Mouse (Mus musculus): ENCODE results near the gene Pop5. TPM values are rescaled to one million over a fixed set of nuclear protein-coding genes. Genes with fewer than 3 reads are reported as not detected.

Pop5 gene
- total and polyA plus RNA-seq, 3 experiments, result 32.2 to 38.1 (median 36.2) TPM

GRCm38 (mm10) chr5:115240191-115240590 is 4.6 kb downstream of the Pop5 start:
- TF ChIP-seq CTCF (IDR thresholded peaks at IDR 0.05), result no peak
- TF ChIP-seq EP300 (IDR thresholded peaks at IDR 0.05; ENCODE audit: insufficient read depth, low read depth, low read length), result no peak
- no peak for TF ChIP-seq POLR2A (IDR thresholded peaks at IDR 0.05; ENCODE audit: insufficient read depth, low read depth, low read length)
- intact Hi-C loops (cut with DNase I), result loop anchor here (2.0 kb wide), 1 partner anchor 33 kb away; the partner anchor contains the start of gene Rnf10
- no peaks in the 10 kb centered on the region for H3K79me2 ChIP-seq (replicated peaks; ENCODE audit: control insufficient read depth, insufficient read depth, low read length)
- no peak overlapping the region for H3K27ac ChIP-seq
- peak in 1 of 2 experiments; percentile 16 for DNase-seq
- 63% methylated on average over 11 of the region's 11 CpGs for WGBS
- no peak overlapping the region for H3K4me3 ChIP-seq
- H3K9ac ChIP-seq (ENCODE audit: low read depth, low read length), result no peak overlapping the region
- H3K4me1 ChIP-seq (ENCODE audit: control insufficient read depth, insufficient read depth, low read length), result peaks cover 3% of the 10 kb centered on the region; the same call in 1 of the 2 replicates
- no peaks in the 10 kb centered on the region; the same call in 1 of the 2 replicates for H3K36me3 ChIP-seq (ENCODE audit: control insufficient read depth, insufficient read depth, low read length)
- H3K27me3 ChIP-seq (ENCODE audit: control insufficient read depth, insufficient read depth, low read length), result no peaks in the 10 kb centered on the region

- WGBS, result 66% methylated on average over 1 of the region's 1 CpGs
- Histone ChIP-seq H3K4me3 (no peak overlapping the region), H3K9ac (ENCODE audit: low read depth, low read length) (no peak overlapping the region), H3K4me1 (ENCODE audit: control insufficient read depth, insufficient read depth, low read length) (peaks cover under 1% of the 10 kb centered on the region; the same call in 1 of the 2 replicates), H3K27ac (no peak overlapping the region), H3K79me2 (replicated peaks; ENCODE audit: control insufficient read depth, insufficient read depth, low read length) (peaks cover 10% of the 10 kb centered on the region), H3K36me3 (ENCODE audit: control insufficient read depth, insufficient read depth, low read length) (peaks cover 3% of the 10 kb centered on the region), H3K27me3 (ENCODE audit: control insufficient read depth, insufficient read depth, low read length) (no peaks in the 10 kb centered on the region)
- intact Hi-C loops (cut with DNase I), result no loop called here
- no peak for TF ChIP-seq POLR2A (IDR thresholded peaks at IDR 0.05; ENCODE audit: insufficient read depth, low read depth, low read length)
- no peak for DNase-seq
Measured at GRCm38 (mm10) chr5:115255472-115255871, 19.8 kb downstream of the Pop5 start.

- TF ChIP-seq POLR2A (IDR thresholded peaks at IDR 0.05; ENCODE audit: insufficient read depth, low read depth, low read length) (no peak), CTCF (IDR thresholded peaks at IDR 0.05) (no peak), EP300 (IDR thresholded peaks at IDR 0.05; ENCODE audit: insufficient read depth, low read depth, low read length) (no peak)
- Histone ChIP-seq H3K27ac (no peak overlapping the region), H3K4me1 (ENCODE audit: control insufficient read depth, insufficient read depth, low read length) (peaks cover 1% of the 10 kb centered on the region; the same call in 1 of the 2 replicates), H3K4me3 (no peak overlapping the region), H3K79me2 (replicated peaks; ENCODE audit: control insufficient read depth, insufficient read depth, low read length) (peaks cover 10% of the 10 kb centered on the region), H3K36me3 (ENCODE audit: control insufficient read depth, insufficient read depth, low read length) (peaks cover 3% of the 10 kb centered on the region), H3K9ac (ENCODE audit: low read depth, low read length) (no peak overlapping the region), H3K27me3 (ENCODE audit: control insufficient read depth, insufficient read depth, low read length) (no peaks in the 10 kb centered on the region)
- DNase-seq, result no peak
- 88% methylated on average over 10 of the region's 10 CpGs for WGBS
- intact Hi-C loops (cut with DNase I), result no loop called here
Measured at GRCm38 (mm10) chr5:115256909-115257546, 21.4 kb downstream of the Pop5 start.

- intact Hi-C loops (cut with DNase I), result no loop called here
- peak in 1 of 2 experiments; percentile 30 for DNase-seq
- WGBS, result 63% methylated on average over 6 of the region's 6 CpGs
Measured at GRCm38 (mm10) chr5:115260356-115260755, 24.7 kb downstream of the Pop5 start.

GRCm38 (mm10) chr5:115261141-115261540 is 25.5 kb downstream of the Pop5 start:
- TF ChIP-seq CTCF (IDR thresholded peaks at IDR 0.05) (no peak), POLR2A (IDR thresholded peaks at IDR 0.05; ENCODE audit: insufficient read depth, low read depth, low read length) (no peak), EP300 (IDR thresholded peaks at IDR 0.05; ENCODE audit: insufficient read depth, low read depth, low read length) (no peak)
- no peak for DNase-seq
- Histone ChIP-seq H3K27ac (peak overlapping the region; percentile 11; the same call in 1 of the 2 replicates), H3K4me1 (ENCODE audit: control insufficient read depth, insufficient read depth, low read length) (peaks cover 9% of the 10 kb centered on the region), H3K27me3 (ENCODE audit: control insufficient read depth, insufficient read depth, low read length) (no peaks in the 10 kb centered on the region), H3K79me2 (replicated peaks; ENCODE audit: control insufficient read depth, insufficient read depth, low read length) (peaks cover 14% of the 10 kb centered on the region), H3K36me3 (ENCODE audit: control insufficient read depth, insufficient read depth, low read length) (peaks cover 3% of the 10 kb centered on the region; the same call in 1 of the 2 replicates), H3K9ac (ENCODE audit: low read depth, low read length) (no peak overlapping the region), H3K4me3 (no peak overlapping the region)
- intact Hi-C loops (cut with DNase I), result no loop called here
- WGBS, result 58% methylated on average over 8 of the region's 8 CpGs

More at GRCm38 (mm10) chr5:115260356-115260755, 24.7 kb downstream of the Pop5 start:
- Histone ChIP-seq H3K36me3 (ENCODE audit: control insufficient read depth, insufficient read depth, low read length) (peaks cover 3% of the 10 kb centered on the region), H3K27me3 (ENCODE audit: control insufficient read depth, insufficient read depth, low read length) (no peaks in the 10 kb centered on the region), H3K4me3 (no peak overlapping the region), H3K9ac (ENCODE audit: low read depth, low read length) (no peak overlapping the region), H3K79me2 (replicated peaks; ENCODE audit: control insufficient read depth, insufficient read depth, low read length) (peaks cover 14% of the 10 kb centered on the region), H3K4me1 (ENCODE audit: control insufficient read depth, insufficient read depth, low read length) (peaks cover 5% of the 10 kb centered on the region), H3K27ac (no peak overlapping the region)
- TF ChIP-seq CTCF (IDR thresholded peaks at IDR 0.05) (no peak), EP300 (IDR thresholded peaks at IDR 0.05; ENCODE audit: insufficient read depth, low read depth, low read length) (no peak), POLR2A (IDR thresholded peaks at IDR 0.05; ENCODE audit: insufficient read depth, low read depth, low read length) (no peak)

GRCm38 (mm10) chr5:115261880-115262279 is 26.2 kb downstream of the Pop5 start:
- 58% methylated on average over 1 of the region's 1 CpGs for WGBS
- peaks cover 3% of the 10 kb centered on the region; the same call in 1 of the 2 replicates for H3K36me3 ChIP-seq (ENCODE audit: control insufficient read depth, insufficient read depth, low read length)
- intact Hi-C loops (cut with DNase I), result no loop called here
- peaks cover 14% of the 10 kb centered on the region for H3K4me1 ChIP-seq (ENCODE audit: control insufficient read depth, insufficient read depth, low read length)
- no peak overlapping the region for H3K4me3 ChIP-seq
- H3K27ac ChIP-seq, result no peak overlapping the region
- no peaks in the 10 kb centered on the region for H3K27me3 ChIP-seq (ENCODE audit: control insufficient read depth, insufficient read depth, low read length)
- no peak overlapping the region for H3K9ac ChIP-seq (ENCODE audit: low read depth, low read length)
- peaks cover 14% of the 10 kb centered on the region for H3K79me2 ChIP-seq (replicated peaks; ENCODE audit: control insufficient read depth, insufficient read depth, low read length)
- no peak for DNase-seq
- TF ChIP-seq EP300 (IDR thresholded peaks at IDR 0.05; ENCODE audit: insufficient read depth, low read depth, low read length), result no peak
- TF ChIP-seq POLR2A (IDR thresholded peaks at IDR 0.05; ENCODE audit: insufficient read depth, low read depth, low read length), result no peak
- TF ChIP-seq CTCF (IDR thresholded peaks at IDR 0.05), result no peak
